Mouse (Mus musculus) adrenal gland, adult 8-10 months (tissue): ENCODE results near the gene Atp4b. TPM values are rescaled to one million over a fixed set of nuclear protein-coding genes. Genes with fewer than 3 reads are reported as not detected.

Source experiments
- DNase-seq: peaks from one replicate; pipeline ENCODE4 v3.0.0; 2022
- total RNA-seq, 4 experiments: library from RNA; stranded (reverse); gene quantifications; 2 replicates each; pipeline ENCODE4 v1.2.4; 2022

Gene Atp4b
- total RNA-seq = under 1 TPM in 1 of 4 experiments, not detected in 3; 0.49 TPM

GRCm38 (mm10) chr8:13396725-13397124 is at the start of gene Atp4b:
Atp4b (minus strand) TSS chr8:13396825.
- DNase-seq = no peak

- no peak for DNase-seq
These were observed 45.5 kb upstream of the Atp4b start for GRCm38 (mm10) chr8:13442152-13442551.

GRCm38 (mm10) chr8:13437531-13437930 is 40.9 kb upstream of the Atp4b start:
- DNase-seq = no peak

GRCm38 (mm10) chr8:13436052-13436451 is 39.4 kb upstream of the Atp4b start:
- no peak for DNase-seq

GRCm38 (mm10) chr8:13434889-13435288 is 38.3 kb upstream of the Atp4b start, which contains the start of gene Tmem255b:
Tmem255b (plus strand) TSS chr8:13435189.
- DNase-seq = no peak

GRCm38 (mm10) chr8:13433130-13433529 is 36.5 kb upstream of the Atp4b start:
- no peak for DNase-seq

- DNase-seq = no peak
These were observed 34.2 kb upstream of the Atp4b start for GRCm38 (mm10) chr8:13430866-13431265.

GRCm38 (mm10) chr8:13430412-13430811 is 33.8 kb upstream of the Atp4b start:
- no peak for DNase-seq

- no peak for DNase-seq
These were observed 31.5 kb upstream of the Atp4b start for GRCm38 (mm10) chr8:13428156-13428555.

- no peak for DNase-seq
These were observed 30.7 kb upstream of the Atp4b start for GRCm38 (mm10) chr8:13427351-13427750.

- DNase-seq = no peak
These were observed 24.3 kb upstream of the Atp4b start for GRCm38 (mm10) chr8:13420970-13421369.

- DNase-seq = no peak
These were observed 22.6 kb upstream of the Atp4b start for GRCm38 (mm10) chr8:13419111-13419639.

GRCm38 (mm10) chr8:13415879-13416278 is 19.3 kb upstream of the Atp4b start:
- no peak for DNase-seq

GRCm38 (mm10) chr8:13413823-13414390 is 17.3 kb upstream of the Atp4b start:
- DNase-seq = no peak

GRCm38 (mm10) chr8:13412891-13413558 is 16.4 kb upstream of the Atp4b start:
- DNase-seq = peak; percentile 11

- DNase-seq = peak; percentile 29
These were observed 15.0 kb upstream of the Atp4b start for GRCm38 (mm10) chr8:13411597-13411996.

GRCm38 (mm10) chr8:13406011-13406410 is 9.4 kb upstream of the Atp4b start:
- no peak for DNase-seq

- no peak for DNase-seq
These were observed 8.1 kb upstream of the Atp4b start, which contains the start of gene Grk1 for GRCm38 (mm10) chr8:13404666-13405131. Grk1 (plus strand) TSS chr8:13405081.

GRCm38 (mm10) chr8:13403517-13403916 is 6.9 kb upstream of the Atp4b start:
- no peak for DNase-seq

GRCm38 (mm10) chr8:13393869-13394268 is 2.8 kb downstream of the Atp4b start:
- DNase-seq = no peak

GRCm38 (mm10) chr8:13388744-13389143 is 7.9 kb downstream of the Atp4b start:
- no peak for DNase-seq

GRCm38 (mm10) chr8:13387728-13388127 is 8.9 kb downstream of the Atp4b start:
- DNase-seq = no peak

- DNase-seq = no peak
These were observed 10.3 kb downstream of the Atp4b start for GRCm38 (mm10) chr8:13386366-13386765.

GRCm38 (mm10) chr8:13382999-13383398 is 13.6 kb downstream of the Atp4b start:
- no peak for DNase-seq
